Mouse (Mus musculus) right cerebral cortex, postnatal 25 days (tissue): ENCODE measurements around the gene Coq10a.

ENCODE experiments used
- DNase-seq: peaks from one replicate; pipeline ENCODE4 v3.0.0; 2022

Gene Coq10a

GRCm38 (mm10) chr10:128382482-128382881 lies 13.7 kb upstream of the Coq10a start:
- DNase-seq, result no peak

- no peak for DNase-seq
These were observed 11.8 kb upstream of the Coq10a start for GRCm38 (mm10) chr10:128380565-128380964.

GRCm38 (mm10) chr10:128379260-128379659 lies 10.5 kb upstream of the Coq10a start:
- DNase-seq, result no peak

GRCm38 (mm10) chr10:128378462-128378861 lies 9.7 kb upstream of the Coq10a start:
- DNase-seq, result no peak

GRCm38 (mm10) chr10:128377940-128378448 lies 9.2 kb upstream of the Coq10a start:
- DNase-seq, result no peak

- peak; percentile 27 for DNase-seq
These were observed 8.6 kb upstream of the Coq10a start for GRCm38 (mm10) chr10:128377222-128377939.

GRCm38 (mm10) chr10:128376455-128377211 lies 7.8 kb upstream of the Coq10a start, which contains the start of gene Ankrd52:
Ankrd52 (plus strand) TSS chr10:128377115.
- peak; percentile 92 for DNase-seq

- no peak for DNase-seq
These were observed 7.3 kb upstream of the Coq10a start for GRCm38 (mm10) chr10:128376099-128376454.

- DNase-seq, result no peak
These were observed 5.6 kb upstream of the Coq10a start for GRCm38 (mm10) chr10:128374393-128374792.

GRCm38 (mm10) chr10:128372989-128373748 lies 4.4 kb upstream of the Coq10a start:
- DNase-seq, result no peak

GRCm38 (mm10) chr10:128372142-128372541 lies 3.3 kb upstream of the Coq10a start:
- DNase-seq, result no peak

GRCm38 (mm10) chr10:128370601-128371000 lies 1.8 kb upstream of the Coq10a start:
- no peak for DNase-seq

- no peak for DNase-seq
These were observed 1.2 kb upstream of the Coq10a start for GRCm38 (mm10) chr10:128370021-128370420.

GRCm38 (mm10) chr10:128369599-128369998 lies 802 bp upstream of the Coq10a start:
- no peak for DNase-seq

- DNase-seq, result no peak
These were observed 384 bp upstream of the Coq10a start for GRCm38 (mm10) chr10:128369218-128369543.

- peak; percentile 19 for DNase-seq
These were observed 847 bp downstream of the Coq10a start for GRCm38 (mm10) chr10:128367899-128368401.

- no peak for DNase-seq
These were observed 6.2 kb downstream of the Coq10a start for GRCm38 (mm10) chr10:128362568-128362967.

- no peak for DNase-seq
These were observed 7.0 kb downstream of the Coq10a start for GRCm38 (mm10) chr10:128361836-128362235.

GRCm38 (mm10) chr10:128359226-128359625 lies 9.6 kb downstream of the Coq10a start:
- DNase-seq, result no peak

- no peak for DNase-seq
These were observed 10.0 kb downstream of the Coq10a start for GRCm38 (mm10) chr10:128358796-128359195.

GRCm38 (mm10) chr10:128347541-128347940 lies 21.3 kb downstream of the Coq10a start:
- no peak for DNase-seq

- peak; percentile 56 for DNase-seq
These were observed 24.1 kb downstream of the Coq10a start for GRCm38 (mm10) chr10:128344568-128345275.

GRCm38 (mm10) chr10:128343436-128343835 lies 25.4 kb downstream of the Coq10a start:
- no peak for DNase-seq
